Mouse (Mus musculus) stomach, embryonic 14.5 days (tissue): ENCODE results near the gene Ttc21a. TPM values are rescaled to one million over a fixed set of nuclear protein-coding genes. Genes with fewer than 3 reads are reported as not detected.
A peak's percentile ranks its signal among the peaks of the same experiment; 100 is the strongest.

Experiments used
- ATAC-seq: fragments of 200-750 bp; cut with Nextera tagmentation; 2 replicates; pipeline ENCODE4 v1.8.0; 2017; ENCODE audit warnings: low read depth, moderate TSS enrichment; ENCODE audit not compliant: insufficient number of reproducible peaks, insufficient read depth, low FRiP score
- H3K27ac ChIP-seq: fragments of 300-500 bp; sonication (generic); 2 replicates; pipeline ENCODE4 v1.5.1; 2014; ENCODE audit warnings: mild to moderate bottlenecking, low read length, moderate library complexity, mixed read lengths
- H3K27me3 ChIP-seq: fragments of 300-500 bp; sonication (generic); 2 replicates; pipeline ENCODE4 v1.6.1; 2014; ENCODE audit warnings: low read length, control low read depth, mixed read lengths; ENCODE audit not compliant: control insufficient read depth, insufficient read depth
- H3K36me3 ChIP-seq: fragments of 300-500 bp; sonication (generic); 2 replicates; pipeline ENCODE4 v1.6.1; 2014; ENCODE audit warnings: mild to moderate bottlenecking, control low read depth, low read length, moderate library complexity, mixed read lengths; ENCODE audit not compliant: control insufficient read depth, insufficient read depth
- H3K4me1 ChIP-seq: fragments of 300-500 bp; sonication (generic); 2 replicates; pipeline ENCODE4 v1.6.1; 2014; ENCODE audit warnings: low read length, control low read depth, mixed read lengths; ENCODE audit not compliant: control insufficient read depth, insufficient read depth
- H3K4me2 ChIP-seq: fragments of 300-500 bp; sonication (generic); replicated peaks from 2 replicates; pipeline ENCODE4 v1.6.1; 2014; ENCODE audit warnings: low read depth, low read length, control low read depth
- H3K4me3 ChIP-seq: fragments of 300-500 bp; sonication (generic); 2 replicates; pipeline ENCODE4 v1.5.1; 2014; ENCODE audit warnings: low read depth, low read length, control low read depth
- H3K9ac ChIP-seq: fragments of 300-500 bp; sonication (generic); replicated peaks from 2 replicates; pipeline ENCODE4 v1.6.1; 2014; ENCODE audit warnings: low read depth, mild to moderate bottlenecking, control low read depth, low read length, moderate library complexity, mixed read lengths
- H3K9me3 ChIP-seq: fragments of 300-500 bp; sonication (generic); 2 replicates; pipeline ENCODE4 v1.6.1; 2016; ENCODE audit warnings: low read depth, low read length, control low read depth; ENCODE audit not compliant: control insufficient read depth
- WGBS: fragments of 180-500 bp; shearing (Covaris S2); extraction: QIAGEN DNeasy Blood & Tissue Kit; methylation state at CpG from one replicate; pipeline ENCODE4 v1.1.7; 2014; 5-methylcytosine and 5-hydroxymethylcytosine counted together
- polyA plus RNA-seq: library from polyadenylated mRNA; unstranded; fragments of >200 nt; fragmentation: Nextera tagmentation; extraction: Ambion mirVana; gene quantifications from 2 replicates; pipeline ENCODE4 v1.2.1, GENCODE M21; 2014

The Ttc21a gene
- polyA plus RNA-seq, 1 experiment from 2014 or later: 0.09 TPM

DNA sequence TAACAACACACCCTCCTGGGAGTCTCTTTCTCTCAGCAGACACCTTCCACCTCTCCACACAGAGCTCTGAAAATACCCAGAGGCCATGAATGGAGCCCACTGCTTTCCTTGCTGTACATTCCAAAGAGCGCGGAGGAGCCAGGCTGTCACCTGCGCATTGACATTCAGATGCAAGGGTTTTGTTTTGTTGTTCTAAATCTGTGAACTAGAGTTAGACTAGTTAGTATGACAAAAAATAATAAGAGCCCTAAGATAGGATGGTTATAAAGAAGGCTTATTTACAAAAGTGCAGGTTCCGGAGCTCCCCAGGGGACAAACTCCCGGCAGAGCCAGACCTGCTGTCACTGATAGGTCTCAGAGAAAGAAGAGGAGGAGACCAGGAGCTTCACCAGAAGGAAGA lies 53.9 kb downstream of the Ttc21a start:
- WGBS: 30% methylated on average over 5 of the region's 5 CpGs

DNA sequence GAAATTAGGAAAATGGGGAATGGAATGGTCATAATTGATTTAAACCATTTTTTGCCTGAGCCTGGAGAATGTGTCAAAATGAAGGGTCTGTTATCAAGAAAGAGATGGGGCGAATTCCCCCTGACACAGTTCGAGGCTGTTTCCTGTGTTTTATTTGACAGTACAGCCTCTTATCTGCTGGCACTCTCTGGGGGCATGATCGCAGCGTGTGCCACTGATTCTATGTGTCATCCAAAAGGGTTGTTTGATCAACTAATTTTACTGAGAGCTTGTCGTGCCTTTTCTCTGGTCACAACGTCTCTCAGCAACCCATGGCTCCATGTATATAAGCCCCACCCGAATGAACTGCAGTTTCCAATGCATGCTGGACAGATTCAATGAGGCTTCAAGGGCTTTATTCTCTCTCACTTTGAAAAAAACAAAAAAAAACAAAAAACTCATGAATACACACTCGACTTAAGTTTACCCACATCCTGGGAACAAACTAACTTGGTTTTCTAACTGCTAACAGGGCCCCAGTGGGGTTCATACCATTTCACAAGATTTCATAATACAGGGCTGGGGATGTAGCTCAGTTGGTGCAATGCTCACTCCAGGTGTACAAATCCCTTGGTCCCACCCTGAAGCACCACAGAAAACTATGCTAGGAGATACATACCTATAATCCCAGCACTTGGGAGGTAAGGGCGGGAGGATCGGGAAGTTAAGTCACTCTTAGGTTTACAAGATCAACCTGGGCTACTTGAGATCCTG lies 55.9 kb downstream of the Ttc21a start:
- WGBS: 65% methylated on average over 10 of the region's 10 CpGs
- no peaks in the 10 kb centered on the region for H3K4me1 ChIP-seq
- no peaks in the 10 kb centered on the region for H3K27me3 ChIP-seq
- H3K9me3 ChIP-seq: no peaks in the 10 kb centered on the region
- no peak overlapping the region for H3K27ac ChIP-seq
- no peaks in the 10 kb centered on the region for H3K36me3 ChIP-seq
- ATAC-seq: no peak
- no peak overlapping the region for H3K9ac ChIP-seq
- H3K4me3 ChIP-seq: no peak overlapping the region
- no peak overlapping the region for H3K4me2 ChIP-seq

More for the DNA sequence above, 53.9 kb downstream of the Ttc21a start:
- H3K27ac ChIP-seq: no peak overlapping the region
- H3K36me3 ChIP-seq: no peaks in the 10 kb centered on the region
- H3K4me3 ChIP-seq: no peak overlapping the region
- no peaks in the 10 kb centered on the region for H3K9me3 ChIP-seq
- no peak for ATAC-seq
- no peak overlapping the region for H3K9ac ChIP-seq
- H3K4me2 ChIP-seq: no peak overlapping the region
- no peaks in the 10 kb centered on the region for H3K4me1 ChIP-seq
- no peaks in the 10 kb centered on the region for H3K27me3 ChIP-seq

DNA sequence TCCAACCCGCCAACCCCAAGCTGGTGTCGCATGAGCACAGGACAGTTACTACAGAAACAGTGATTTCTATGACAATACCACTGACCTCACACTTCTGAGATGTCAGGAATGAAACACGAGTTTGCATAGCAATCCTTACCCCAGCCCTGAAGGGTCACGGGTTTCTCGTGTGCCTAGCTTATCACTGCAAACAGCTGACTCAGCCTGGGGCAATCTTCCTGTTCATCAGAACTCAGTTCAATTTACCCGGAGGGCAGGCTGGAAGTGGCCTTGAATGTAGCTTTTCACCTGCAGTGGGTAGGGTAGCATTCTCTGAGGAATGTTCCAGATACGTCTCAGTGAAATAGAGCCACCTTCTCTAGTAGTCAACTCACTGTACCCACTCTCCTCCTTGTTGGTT lies 56.8 kb downstream of the Ttc21a start:
- H3K27me3 ChIP-seq: no peaks in the 10 kb centered on the region
- H3K36me3 ChIP-seq: no peaks in the 10 kb centered on the region
- H3K9me3 ChIP-seq: no peaks in the 10 kb centered on the region
- no peak overlapping the region for H3K9ac ChIP-seq
- no peak overlapping the region for H3K27ac ChIP-seq
- no peak overlapping the region for H3K4me3 ChIP-seq
- H3K4me2 ChIP-seq: no peak overlapping the region
- no peaks in the 10 kb centered on the region for H3K4me1 ChIP-seq
- 56% methylated on average over 7 of the region's 7 CpGs for WGBS
- no peak for ATAC-seq

- Histone ChIP-seq H3K27me3 (no peaks in the 10 kb centered on the region), H3K27ac (no peak overlapping the region), H3K9me3 (no peaks in the 10 kb centered on the region), H3K4me3 (no peak overlapping the region), H3K4me2 (no peak overlapping the region), H3K4me1 (no peaks in the 10 kb centered on the region), H3K36me3 (no peaks in the 10 kb centered on the region), H3K9ac (no peak overlapping the region)
- WGBS: 89% methylated on average over 4 of the region's 4 CpGs
- no peak for ATAC-seq
Measured at GRCm38 (mm10) chr9:119996080-119996479, 58.7 kb downstream of the Ttc21a start.

DNA sequence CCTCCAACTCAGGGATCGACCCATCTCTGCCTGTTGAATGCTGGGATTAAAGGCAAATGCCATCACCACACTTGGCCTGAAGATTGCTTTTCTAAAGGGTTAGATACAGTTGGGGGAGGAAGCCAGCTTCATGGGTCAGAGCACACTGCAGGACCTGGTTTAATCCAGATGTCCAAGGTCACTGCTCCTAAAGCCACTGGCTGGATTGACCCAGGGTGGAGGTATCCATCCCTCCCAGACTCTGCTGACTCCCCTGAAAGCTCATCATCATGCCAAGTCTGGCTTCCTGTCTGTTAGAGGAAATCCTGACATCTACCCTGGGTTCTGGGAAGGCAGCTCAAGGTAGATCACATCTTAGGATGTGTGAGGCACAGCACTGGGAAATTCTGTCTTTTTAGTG lies 61.4 kb downstream of the Ttc21a start:
- ATAC-seq: no peak
- no peak overlapping the region for H3K9ac ChIP-seq
- H3K9me3 ChIP-seq: no peaks in the 10 kb centered on the region
- 64% methylated on average over 1 of the region's 1 CpGs for WGBS
- no peak overlapping the region for H3K27ac ChIP-seq
- no peak overlapping the region for H3K4me3 ChIP-seq
- peaks cover 4% of the 10 kb centered on the region for H3K4me1 ChIP-seq
- no peaks in the 10 kb centered on the region for H3K27me3 ChIP-seq
- no peak overlapping the region for H3K4me2 ChIP-seq
- no peaks in the 10 kb centered on the region for H3K36me3 ChIP-seq

GRCm38 (mm10) chr9:119999636-120000035 lies 62.2 kb downstream of the Ttc21a start:
- H3K9ac ChIP-seq: no peak overlapping the region
- no peak overlapping the region for H3K4me3 ChIP-seq
- WGBS: 67% methylated on average over 6 of the region's 6 CpGs
- no peak for ATAC-seq
- H3K36me3 ChIP-seq: no peaks in the 10 kb centered on the region
- no peaks in the 10 kb centered on the region for H3K27me3 ChIP-seq
- H3K4me2 ChIP-seq: no peak overlapping the region
- no peak overlapping the region for H3K27ac ChIP-seq
- H3K4me1 ChIP-seq: peaks cover 4% of the 10 kb centered on the region
- no peaks in the 10 kb centered on the region for H3K9me3 ChIP-seq

- Histone ChIP-seq H3K4me2 (no peak overlapping the region), H3K27me3 (no peaks in the 10 kb centered on the region), H3K9ac (no peak overlapping the region), H3K4me1 (peaks cover 4% of the 10 kb centered on the region), H3K27ac (no peak overlapping the region), H3K36me3 (no peaks in the 10 kb centered on the region), H3K4me3 (no peak overlapping the region), H3K9me3 (no peaks in the 10 kb centered on the region)
- whole genome bisulfite sequencing: 78% methylated on average over 5 of the region's 5 CpGs
- ATAC-seq: no peak
Measured at GRCm38 (mm10) chr9:120000761-120001160, 63.4 kb downstream of the Ttc21a start.

DNA sequence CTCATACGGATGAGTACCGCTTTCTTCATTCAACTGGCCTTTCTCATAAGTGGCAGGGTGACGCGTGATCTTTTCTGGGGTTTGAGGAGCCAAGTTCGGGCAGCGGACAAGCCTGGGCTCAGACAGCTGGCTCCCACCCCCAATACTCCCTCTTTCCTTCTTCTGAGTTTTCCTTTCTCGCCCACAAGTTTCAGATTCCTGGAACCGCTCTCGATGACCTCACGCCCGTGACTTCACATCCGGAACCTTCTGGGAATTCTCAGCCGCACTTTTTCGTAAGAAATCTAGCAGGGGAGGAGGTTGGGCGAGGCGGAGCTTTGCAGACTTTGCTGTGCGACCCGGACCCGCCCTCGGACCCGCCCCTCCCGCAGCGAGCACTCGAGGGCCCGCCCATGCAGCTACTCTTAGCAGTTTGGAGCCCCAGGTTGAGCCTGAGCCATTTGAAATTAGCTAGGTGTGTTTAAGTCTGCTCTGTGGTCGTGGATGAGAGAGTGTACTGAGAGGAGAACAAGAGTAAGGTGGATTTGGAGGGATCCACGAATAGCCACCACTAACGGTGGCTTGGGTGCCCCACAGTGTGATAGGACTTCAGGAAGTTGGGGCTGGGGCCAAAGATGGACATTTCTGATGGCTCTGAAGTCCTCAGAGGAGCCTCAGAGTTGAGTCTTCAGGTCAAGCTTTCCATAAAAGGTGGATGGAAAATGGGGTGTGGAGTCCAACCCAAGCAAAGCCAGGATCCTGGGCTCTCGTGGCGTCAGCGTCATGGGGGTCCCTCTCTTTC lies 64.7 kb downstream of the Ttc21a start:
- Histone ChIP-seq H3K4me1 (peaks cover 4% of the 10 kb centered on the region), H3K4me2 (peak overlapping the region; percentile 45), H3K27me3 (no peaks in the 10 kb centered on the region), H3K27ac (peak overlapping the region; percentile 39; the same call in 1 of the 2 replicates), H3K9ac (no peak overlapping the region), H3K36me3 (no peaks in the 10 kb centered on the region), H3K4me3 (peak overlapping the region; percentile 24), H3K9me3 (no peaks in the 10 kb centered on the region)
- peak; percentile 92 for ATAC-seq
- 9% methylated on average over 31 of the region's 31 CpGs for WGBS
